Mouse (Mus musculus): Measurements from ENCODE around the gene Ptprz1. TPM values are rescaled to one million over a fixed set of nuclear protein-coding genes. Genes with fewer than 3 reads are reported as not detected.

Gene Ptprz1
- polyA plus RNA-seq, 1 experiment from 2014 or later: 0.09 TPM

DNA sequence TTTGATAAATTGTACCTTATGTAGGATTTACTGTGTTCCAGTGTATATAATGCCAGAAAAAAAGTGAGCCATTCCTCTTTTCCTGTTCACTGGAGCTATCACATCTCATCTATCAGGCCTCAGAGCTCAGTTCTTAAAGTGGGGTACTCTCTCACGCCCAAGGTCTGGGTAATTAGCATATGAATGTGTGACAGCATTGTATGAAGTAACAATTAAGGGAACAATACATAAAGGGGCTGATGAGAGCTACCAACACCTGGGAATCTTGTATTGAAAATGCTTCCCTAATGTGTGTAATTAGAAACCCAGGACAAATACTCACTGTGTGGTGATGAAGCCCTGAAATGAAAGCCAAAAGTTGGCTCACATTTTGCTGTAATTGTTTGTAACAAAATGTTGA lies 47.6 kb downstream of the Ptprz1 start:
- ATAC-seq (ENCODE audit: low read depth): no peak

DNA sequence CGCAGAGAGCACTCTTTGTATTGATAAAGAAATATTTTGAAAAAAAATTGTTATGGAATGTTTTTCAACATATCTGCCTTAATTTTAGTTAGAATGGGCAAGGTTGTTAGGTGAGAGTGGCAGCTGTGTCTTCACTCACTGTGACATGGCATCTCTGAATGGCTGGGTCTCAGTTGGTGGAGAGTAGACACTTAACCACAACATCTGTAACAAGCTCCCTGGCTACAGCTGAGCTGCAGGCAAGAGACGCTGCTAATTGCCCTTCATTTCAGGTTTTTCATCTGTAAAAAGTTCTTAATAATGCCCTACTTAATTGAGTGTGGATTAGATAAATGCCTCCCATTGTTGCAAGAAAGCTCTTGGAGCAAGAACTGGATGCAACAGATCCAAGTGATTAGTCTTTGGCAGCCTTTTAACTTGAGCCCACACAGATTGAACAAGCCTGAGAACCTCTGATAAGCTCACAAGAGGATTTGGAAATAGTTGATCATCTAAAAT lies 57.5 kb downstream of the Ptprz1 start:
- Histone ChIP-seq H3K4me2 (no peak overlapping the region), H3K4me1 (replicated peaks) (no peaks in the 10 kb centered on the region), H3K9ac (no peak overlapping the region), H3K4me3 (replicated peaks) (no peak overlapping the region), H3K27me3 (no peaks in the 10 kb centered on the region), H3K9me3 (replicated peaks) (no peaks in the 10 kb centered on the region), H3K36me3 (no peaks in the 10 kb centered on the region), H3K27ac (no peak overlapping the region)
- WGBS (ENCODE audit: insufficient replicate concordance): 75% methylated on average over 2 of the region's 2 CpGs
- DNase-seq: no peak
- ATAC-seq (ENCODE audit: low read depth): no peak

More for the DNA sequence above, 47.6 kb downstream of the Ptprz1 start:
- H3K27me3 ChIP-seq: no peaks in the 10 kb centered on the region
- H3K36me3 ChIP-seq: no peaks in the 10 kb centered on the region
- no peak overlapping the region for H3K9ac ChIP-seq
- no peaks in the 10 kb centered on the region for H3K9me3 ChIP-seq (replicated peaks)
- DNase-seq: no peak
- 13% methylated on average over 1 of the region's 1 CpGs for WGBS (ENCODE audit: insufficient replicate concordance)
- H3K4me3 ChIP-seq (replicated peaks): no peak overlapping the region
- H3K4me2 ChIP-seq: no peak overlapping the region
- no peaks in the 10 kb centered on the region for H3K4me1 ChIP-seq (replicated peaks)
- H3K27ac ChIP-seq: no peak overlapping the region

DNA sequence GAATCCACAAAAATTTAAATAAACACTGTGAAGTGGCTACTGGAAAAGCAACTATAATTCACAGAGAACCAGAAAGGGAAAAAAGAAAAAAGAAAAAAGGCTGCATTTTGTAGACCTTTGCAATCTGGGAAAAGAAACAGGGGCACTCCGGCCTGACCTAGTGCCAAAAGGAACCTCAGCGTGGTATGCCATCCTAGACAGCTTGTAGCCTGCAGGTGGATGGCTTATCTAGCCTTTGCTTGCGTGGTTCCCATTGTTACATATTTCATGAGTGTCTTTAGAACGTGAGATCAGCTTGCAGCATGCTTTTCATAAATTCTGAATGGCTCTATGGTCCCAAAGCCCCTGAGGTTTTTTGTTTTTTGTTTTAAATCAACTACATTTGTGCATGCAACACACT lies 61.8 kb downstream of the Ptprz1 start:
- no peak overlapping the region for H3K4me2 ChIP-seq
- H3K27ac ChIP-seq: no peak overlapping the region
- DNase-seq: no peak
- no peak for ATAC-seq (ENCODE audit: low read depth)
- H3K4me1 ChIP-seq (replicated peaks): no peaks in the 10 kb centered on the region
- H3K9me3 ChIP-seq (replicated peaks): no peaks in the 10 kb centered on the region
- no peak overlapping the region for H3K9ac ChIP-seq
- H3K36me3 ChIP-seq: no peaks in the 10 kb centered on the region
- no peaks in the 10 kb centered on the region for H3K27me3 ChIP-seq
- H3K4me3 ChIP-seq (replicated peaks): no peak overlapping the region
- WGBS (ENCODE audit: insufficient replicate concordance): 54% methylated on average over 4 of the region's 4 CpGs

DNA sequence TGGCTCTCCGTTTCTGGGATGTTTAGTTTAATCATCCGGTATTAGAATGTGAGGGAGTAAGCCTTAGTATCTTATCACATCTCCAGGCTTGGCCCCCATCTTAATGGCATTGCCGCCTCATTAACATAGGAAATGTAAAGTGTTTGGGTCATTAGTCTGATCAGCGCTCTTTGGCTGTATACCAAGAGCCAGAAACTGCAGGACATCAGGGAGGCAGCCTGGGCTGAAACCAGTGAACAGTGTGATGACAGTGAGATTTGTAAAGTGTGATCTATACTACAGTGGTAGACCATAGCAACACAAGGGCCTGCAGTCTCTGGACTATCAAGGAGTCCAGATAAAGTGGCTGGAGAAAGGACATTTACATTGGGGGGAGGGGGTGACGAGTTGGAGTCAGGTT lies 62.2 kb downstream of the Ptprz1 start:
- no peaks in the 10 kb centered on the region for H3K36me3 ChIP-seq
- ATAC-seq (ENCODE audit: low read depth) (no peak), DNase-seq (no peak)
- H3K9me3 ChIP-seq (replicated peaks): no peaks in the 10 kb centered on the region
- no peaks in the 10 kb centered on the region for H3K4me1 ChIP-seq (replicated peaks)
- 56% methylated on average over 5 of the region's 5 CpGs for whole genome bisulfite sequencing (ENCODE audit: insufficient replicate concordance)
- H3K9ac ChIP-seq: no peak overlapping the region
- H3K4me2 ChIP-seq: no peak overlapping the region
- no peaks in the 10 kb centered on the region for H3K27me3 ChIP-seq
- H3K4me3 ChIP-seq (replicated peaks): no peak overlapping the region
- H3K27ac ChIP-seq: no peak overlapping the region

DNA sequence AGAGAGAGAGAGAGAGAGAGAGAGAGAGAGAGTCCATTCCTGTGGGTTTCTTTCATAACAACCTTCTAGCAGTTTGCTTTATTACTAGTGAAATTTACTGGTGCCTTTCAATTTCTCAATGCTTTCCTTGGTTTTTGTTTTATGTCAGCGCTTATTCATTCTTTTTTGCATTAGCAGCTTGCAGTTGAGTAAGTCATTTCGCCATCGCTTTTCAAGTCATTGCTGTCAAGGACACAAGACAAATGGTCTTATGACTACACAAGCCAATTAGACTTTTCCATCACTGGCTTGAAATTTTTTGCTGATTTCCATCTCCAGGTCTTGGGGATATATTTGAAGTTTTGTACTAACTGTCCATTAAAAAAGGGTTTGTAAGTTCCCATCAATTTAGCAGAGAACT lies 68.9 kb downstream of the Ptprz1 start:
- ATAC-seq (ENCODE audit: low read depth) (no peak), DNase-seq (no peak)
- Histone ChIP-seq H3K4me3 (replicated peaks) (no peak overlapping the region), H3K4me2 (no peak overlapping the region), H3K9ac (no peak overlapping the region), H3K4me1 (replicated peaks) (no peaks in the 10 kb centered on the region), H3K27ac (no peak overlapping the region), H3K9me3 (replicated peaks) (no peaks in the 10 kb centered on the region), H3K27me3 (no peaks in the 10 kb centered on the region), H3K36me3 (no peaks in the 10 kb centered on the region)
- WGBS (ENCODE audit: insufficient replicate concordance): 68% methylated on average over 3 of the region's 3 CpGs

DNA sequence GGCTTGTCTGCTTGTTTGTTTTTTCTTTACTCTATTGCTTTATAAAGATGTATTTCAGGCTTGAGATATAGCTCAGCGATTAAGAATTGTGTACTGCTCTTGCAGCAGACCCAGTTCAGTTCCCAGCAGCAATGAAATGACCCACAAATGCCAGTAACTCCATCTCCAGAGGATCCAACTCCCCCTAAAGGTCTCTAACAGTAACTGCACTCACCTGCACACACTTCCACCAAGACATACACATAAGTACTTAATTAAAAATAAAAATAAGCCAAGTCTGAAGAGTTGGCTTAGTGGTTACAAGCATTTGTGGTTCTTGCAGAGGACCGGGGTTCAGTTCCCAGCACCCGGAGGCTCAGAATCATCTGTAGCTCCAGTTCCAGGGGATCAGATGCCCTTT lies 88.1 kb downstream of the Ptprz1 start:
- no peak overlapping the region for H3K4me3 ChIP-seq (replicated peaks)
- WGBS (ENCODE audit: insufficient replicate concordance): 64% methylated on average over 3 of the region's 3 CpGs
- ATAC-seq (ENCODE audit: low read depth): no peak
- no peak overlapping the region for H3K27ac ChIP-seq
- no peaks in the 10 kb centered on the region for H3K4me1 ChIP-seq (replicated peaks)
- no peaks in the 10 kb centered on the region for H3K36me3 ChIP-seq
- DNase-seq: no peak
- no peak overlapping the region for H3K9ac ChIP-seq
- no peaks in the 10 kb centered on the region for H3K9me3 ChIP-seq (replicated peaks)
- no peak overlapping the region for H3K4me2 ChIP-seq
- no peaks in the 10 kb centered on the region for H3K27me3 ChIP-seq

DNA sequence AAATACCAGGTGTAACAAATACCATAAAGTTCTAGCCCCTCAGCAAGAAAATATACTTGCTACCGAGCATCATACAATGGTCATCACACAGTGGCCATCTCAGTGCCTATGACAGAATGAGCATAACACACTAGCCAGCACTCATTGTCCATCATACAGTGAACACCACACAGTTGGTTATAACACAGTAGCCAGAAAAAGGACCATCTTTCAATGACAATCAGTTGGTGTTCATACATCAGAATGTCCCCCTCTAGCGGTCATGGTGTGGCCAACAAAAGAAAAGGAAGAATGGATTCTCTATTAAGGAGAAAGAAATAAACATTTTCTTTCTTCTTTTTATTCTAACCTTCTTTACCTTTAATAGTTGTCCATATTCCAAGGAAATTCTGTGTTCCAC lies 92.8 kb downstream of the Ptprz1 start:
- WGBS (ENCODE audit: insufficient replicate concordance): 35% methylated on average over 2 of the region's 2 CpGs
- no peaks in the 10 kb centered on the region for H3K4me1 ChIP-seq (replicated peaks)
- no peaks in the 10 kb centered on the region for H3K27me3 ChIP-seq
- H3K9me3 ChIP-seq (replicated peaks): no peaks in the 10 kb centered on the region
- DNase-seq: no peak
- no peak overlapping the region for H3K27ac ChIP-seq
- no peak overlapping the region for H3K9ac ChIP-seq
- ATAC-seq (ENCODE audit: low read depth): no peak
- H3K4me2 ChIP-seq: no peak overlapping the region
- no peak overlapping the region for H3K4me3 ChIP-seq (replicated peaks)
- H3K36me3 ChIP-seq: no peaks in the 10 kb centered on the region

DNA sequence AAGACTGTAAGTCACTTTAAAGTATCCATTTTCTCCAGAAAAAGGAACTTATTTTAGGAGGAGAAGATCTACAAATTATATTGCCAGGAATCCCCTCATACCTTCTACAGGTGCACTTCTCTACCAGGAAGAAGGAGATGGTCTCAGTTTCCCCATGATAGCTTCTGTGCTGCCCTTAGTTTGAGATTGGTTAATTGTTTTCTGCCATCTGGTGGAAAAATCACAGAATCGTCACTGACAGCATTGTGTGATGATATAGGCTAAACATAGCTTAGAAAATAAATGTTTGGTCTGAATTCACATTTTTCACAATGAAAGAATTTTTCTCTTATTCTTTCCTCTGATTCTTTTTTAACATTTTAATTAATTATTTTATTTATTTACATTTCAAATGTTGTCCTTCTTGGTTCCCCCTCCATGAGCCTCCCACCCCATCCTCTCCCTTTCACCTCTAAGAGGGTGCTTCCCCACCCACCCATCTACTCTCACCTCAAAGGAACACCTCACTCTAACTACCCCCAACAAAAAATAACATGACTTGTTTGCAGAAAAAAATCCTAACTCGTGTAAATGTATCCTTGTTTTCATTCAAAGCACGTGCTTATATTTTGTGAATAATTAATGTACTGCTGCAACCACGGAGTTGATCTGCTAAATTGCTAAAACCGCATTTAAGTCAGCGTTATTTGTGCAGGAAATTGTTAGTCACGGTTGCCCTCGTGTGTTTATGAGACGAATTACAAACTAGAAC lies 108.6 kb downstream of the Ptprz1 start:
- Histone ChIP-seq H3K27ac (no peak overlapping the region), H3K9me3 (replicated peaks) (0 out of 2 replicates have a peak, but pooled peaks cover 7% of the 10 kb centered on the region), H3K4me3 (replicated peaks) (no peak overlapping the region), H3K27me3 (no peaks in the 10 kb centered on the region), H3K4me2 (no peak overlapping the region), H3K4me1 (replicated peaks) (no peaks in the 10 kb centered on the region), H3K36me3 (no peaks in the 10 kb centered on the region), H3K9ac (no peak overlapping the region)
- ATAC-seq (ENCODE audit: low read depth): no peak
- WGBS (ENCODE audit: insufficient replicate concordance): 11% methylated on average over 9 of the region's 9 CpGs
- no peak for DNase-seq

DNA sequence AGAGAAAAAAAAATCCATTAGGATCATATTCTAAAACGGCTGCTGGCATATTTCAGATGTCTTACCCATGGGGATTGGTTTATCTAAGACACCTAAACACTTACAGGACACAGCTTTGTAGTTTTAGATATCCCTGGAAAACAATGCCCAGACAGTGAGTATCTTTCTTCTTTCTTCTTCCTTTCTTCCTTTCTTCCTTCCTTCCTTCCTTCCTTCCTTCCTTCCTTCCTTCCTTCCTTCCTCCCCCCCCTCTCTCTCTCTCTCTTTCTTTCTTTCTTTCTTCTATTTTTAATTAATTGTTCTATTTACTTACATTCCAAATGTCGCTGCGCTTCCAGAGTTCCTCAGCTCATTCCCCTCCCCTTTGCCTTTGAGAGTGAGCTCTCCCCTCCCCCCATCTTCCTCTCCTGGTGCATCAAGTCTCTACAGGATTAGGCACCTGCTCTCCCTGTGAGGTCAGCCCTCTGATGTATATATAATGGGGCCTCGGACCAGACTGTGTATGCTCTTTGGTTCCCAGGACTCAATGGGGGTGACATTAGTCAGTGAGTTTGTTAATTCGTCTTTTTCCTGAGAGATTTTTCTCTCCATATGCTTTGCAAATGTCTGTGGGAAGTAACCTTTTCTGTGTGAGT lies 109.3 kb downstream of the Ptprz1 start:
- ATAC-seq (ENCODE audit: low read depth): no peak
- no peak overlapping the region for H3K4me2 ChIP-seq
- no peaks in the 10 kb centered on the region for H3K4me1 ChIP-seq (replicated peaks)
- no peak for DNase-seq
- WGBS (ENCODE audit: insufficient replicate concordance): 25% methylated on average over 5 of the region's 5 CpGs
- no peak overlapping the region for H3K9ac ChIP-seq
- no peaks in the 10 kb centered on the region for H3K27me3 ChIP-seq
- H3K4me3 ChIP-seq (replicated peaks): no peak overlapping the region
- 0 out of 2 replicates have a peak, but pooled peaks cover 7% of the 10 kb centered on the region for H3K9me3 ChIP-seq (replicated peaks)
- no peaks in the 10 kb centered on the region for H3K36me3 ChIP-seq
- H3K27ac ChIP-seq: no peak overlapping the region

DNA sequence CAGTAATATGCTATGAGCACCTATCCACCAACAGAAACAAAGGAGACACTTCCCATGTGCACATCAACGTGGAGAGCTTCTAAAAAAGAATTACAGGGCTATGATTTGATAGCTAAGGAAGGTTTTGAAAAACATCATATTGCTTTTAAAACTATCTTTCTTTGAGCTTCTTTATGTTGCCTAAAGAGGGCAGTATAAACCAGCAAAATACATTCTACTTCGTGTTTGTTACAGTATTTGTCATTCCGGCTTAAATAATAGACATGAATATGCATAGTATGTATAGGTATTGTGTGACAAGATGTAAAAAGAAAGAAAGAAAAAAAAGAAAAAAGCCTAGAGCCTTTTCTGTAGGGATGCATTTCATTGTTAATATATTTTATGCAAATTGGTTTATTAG lies 127.8 kb downstream of the Ptprz1 start:
- Histone ChIP-seq H3K36me3 (no peaks in the 10 kb centered on the region), H3K27ac (no peak overlapping the region), H3K9ac (no peak overlapping the region), H3K4me1 (replicated peaks) (no peaks in the 10 kb centered on the region), H3K4me2 (no peak overlapping the region), H3K4me3 (replicated peaks) (no peak overlapping the region), H3K9me3 (replicated peaks) (no peaks in the 10 kb centered on the region), H3K27me3 (no peaks in the 10 kb centered on the region)
- DNase-seq (no peak), ATAC-seq (ENCODE audit: low read depth) (no peak)
- 22% methylated on average over 3 of the region's 3 CpGs for WGBS (ENCODE audit: insufficient replicate concordance)

DNA sequence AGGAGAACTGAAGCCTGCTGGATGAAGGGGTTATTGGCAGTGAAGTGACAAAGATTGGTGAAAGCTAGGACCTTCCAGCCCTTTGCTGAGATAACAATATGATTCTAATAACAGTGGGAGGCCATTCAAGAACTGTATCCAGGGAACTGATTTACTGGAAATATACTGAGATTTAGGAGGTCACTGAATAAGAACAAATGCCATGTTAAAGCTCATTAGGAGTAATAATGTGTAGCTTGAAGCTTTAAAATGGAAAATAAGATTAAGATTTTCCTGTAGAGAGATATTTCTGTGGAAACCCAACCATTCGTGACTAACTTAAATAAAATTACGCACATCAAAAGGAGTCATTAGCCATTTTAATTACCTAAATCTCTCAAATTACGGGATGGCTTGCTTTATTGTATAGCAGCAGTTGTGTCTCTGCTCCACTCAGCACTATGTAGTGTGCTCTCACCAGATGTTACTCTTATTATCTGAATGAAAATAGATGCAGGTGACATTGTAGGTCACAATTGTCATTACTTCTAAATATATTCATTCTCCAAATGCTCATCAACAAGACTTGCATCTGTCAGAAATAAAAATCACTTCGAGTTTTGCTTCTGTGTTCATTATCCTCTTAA lies 139.8 kb downstream of the Ptprz1 start:
- Histone ChIP-seq H3K27ac (no peak overlapping the region), H3K4me1 (replicated peaks) (no peaks in the 10 kb centered on the region), H3K4me2 (no peak overlapping the region), H3K9ac (no peak overlapping the region), H3K4me3 (replicated peaks) (no peak overlapping the region), H3K9me3 (replicated peaks) (no peaks in the 10 kb centered on the region), H3K27me3 (no peaks in the 10 kb centered on the region), H3K36me3 (no peaks in the 10 kb centered on the region)
- DNase-seq (no peak), ATAC-seq (ENCODE audit: low read depth) (no peak)
- 55% methylated on average over 4 of the region's 4 CpGs for WGBS (ENCODE audit: insufficient replicate concordance)

Measured in liver, embryonic 13.5 days (tissue).